Mouse (Mus musculus) kidney, postnatal 0 days (tissue): ENCODE results near the gene Macrod2. TPM values are rescaled to one million over a fixed set of nuclear protein-coding genes. Genes with fewer than 3 reads are reported as not detected.

Source experiments
- ATAC-seq: fragments of 200-750 bp; cut with Nextera tagmentation; replicated peaks from 2 replicates; pipeline ENCODE4 v1.8.0; 2017; ENCODE audit warnings: low read depth, moderate number of reproducible peaks, moderate TSS enrichment, moderate library complexity; ENCODE audit not compliant: low FRiP score
- DNase-seq: peaks from one replicate; pipeline ENCODE4 v3.0.0-alpha.2; 2016; ENCODE audit warnings: low spot score
- H3K27ac ChIP-seq: fragments of 300-500 bp; sonication (generic); 2 replicates; pipeline ENCODE4 v1.5.1; 2014; ENCODE audit warnings: mild to moderate bottlenecking
- H3K27me3 ChIP-seq: fragments of 300-500 bp; sonication (generic); 2 replicates; pipeline ENCODE4 v1.6.1; 2014; ENCODE audit warnings: low read length, mixed read lengths; ENCODE audit not compliant: insufficient read depth
- H3K36me3 ChIP-seq: fragments of 300-500 bp; sonication (generic); 2 replicates; pipeline ENCODE4 v1.6.1; 2014; ENCODE audit warnings: low read length, mixed read lengths; ENCODE audit not compliant: insufficient read depth
- H3K4me1 ChIP-seq: fragments of 300-500 bp; sonication (generic); replicated peaks from 2 replicates; pipeline ENCODE4 v1.6.1; 2014; ENCODE audit warnings: antibody characterized with exemption, low read length, mixed read lengths; ENCODE audit not compliant: insufficient read depth
- H3K4me2 ChIP-seq: fragments of 300-500 bp; sonication (generic); 2 replicates; pipeline ENCODE4 v1.6.1; 2014; ENCODE audit warnings: mild to moderate bottlenecking, low read length, moderate library complexity, mixed read lengths
- H3K4me3 ChIP-seq: fragments of 300-500 bp; sonication (generic); replicated peaks from 2 replicates; pipeline ENCODE4 v1.5.1; 2014; ENCODE audit warnings: low read depth, low read length
- H3K9ac ChIP-seq: fragments of 300-500 bp; sonication (generic); 2 replicates; pipeline ENCODE4 v1.6.1; 2014; ENCODE audit warnings: low read depth, low read length
- H3K9me3 ChIP-seq: fragments of 300-500 bp; sonication (generic); replicated peaks from 2 replicates; pipeline ENCODE4 v1.6.1; 2016; ENCODE audit warnings: low read length, inconsistent platforms, mixed read lengths
- CTCF ChIP-seq: IDR thresholded peaks from 2 replicates; pipeline ENCODE4 v1.5.1; 2016; ENCODE audit warnings: antibody characterized with exemption, low read depth, mild to moderate bottlenecking, moderate library complexity
- WGBS: fragments of 180-500 bp; shearing (Covaris S2); extraction: QIAGEN DNeasy Blood & Tissue Kit; methylation state at CpG from one replicate; pipeline ENCODE4 v1.1.7; 2014; 5-methylcytosine and 5-hydroxymethylcytosine counted together
- polyA plus RNA-seq: library from polyadenylated mRNA; unstranded; fragments of >200 nt; fragmentation: Nextera tagmentation; extraction: Ambion mirVana; gene quantifications from 2 replicates; pipeline ENCODE4 v1.2.1, GENCODE M21; 2015

Gene Macrod2
- polyA plus RNA-seq, 1 experiment from 2014 or later, result 28.6 TPM

DNA sequence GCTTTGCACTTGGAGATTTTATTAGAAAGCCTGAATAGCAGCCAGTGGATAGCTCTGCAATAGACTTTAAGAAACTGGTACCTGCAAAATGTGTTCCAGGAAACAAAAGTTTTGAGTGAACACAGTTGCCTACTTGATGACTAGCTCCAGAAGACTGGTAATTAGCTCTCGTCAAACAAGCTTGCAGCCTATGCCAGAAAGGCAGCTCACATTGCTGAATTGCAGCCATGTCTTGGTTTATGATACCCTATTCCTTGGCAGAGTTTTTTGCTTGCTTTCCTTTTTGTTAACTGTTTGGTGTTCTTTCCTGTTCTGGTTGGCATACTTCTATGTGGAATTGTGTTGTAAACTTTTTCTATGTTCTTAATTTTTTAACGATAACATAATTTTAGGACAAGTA, 154.2 kb downstream of the Macrod2 start:
- Histone ChIP-seq H3K9me3 (no peaks in the 10 kb centered on the region), H3K4me2 (no peak overlapping the region), H3K27me3 (no peaks in the 10 kb centered on the region), H3K9ac (no peak overlapping the region), H3K36me3 (no peaks in the 10 kb centered on the region), H3K4me1 (no peaks in the 10 kb centered on the region), H3K4me3 (no peak overlapping the region), H3K27ac (no peak overlapping the region)
- 52% methylated on average over 2 of the region's 2 CpGs for WGBS
- DNase-seq (no peak), ATAC-seq (no peak)
- no peak for TF ChIP-seq CTCF

DNA sequence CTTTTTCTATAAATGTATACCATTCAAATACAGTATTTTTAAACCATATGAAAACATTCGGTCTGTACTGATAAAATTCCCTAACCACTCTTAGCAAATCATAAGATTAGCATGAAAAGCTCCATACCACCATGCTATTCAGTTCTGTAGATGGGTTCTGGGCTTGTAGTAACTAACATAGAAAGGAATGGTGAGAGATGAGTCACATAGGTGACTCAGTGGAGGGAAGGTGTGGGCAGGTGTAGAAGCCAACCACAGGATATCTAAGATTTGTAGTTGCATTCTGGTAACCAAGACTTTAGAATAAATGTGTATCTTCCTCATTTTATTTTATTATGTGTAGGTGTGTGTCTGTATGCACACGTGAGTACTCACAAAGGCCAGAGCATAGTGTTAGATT, 166.3 kb downstream of the Macrod2 start:
- H3K27me3 ChIP-seq, result no peaks in the 10 kb centered on the region
- no peaks in the 10 kb centered on the region for H3K4me1 ChIP-seq
- DNase-seq (no peak), ATAC-seq (no peak)
- no peak overlapping the region for H3K9ac ChIP-seq
- H3K27ac ChIP-seq, result no peak overlapping the region
- no peaks in the 10 kb centered on the region for H3K36me3 ChIP-seq
- H3K4me3 ChIP-seq, result no peak overlapping the region
- no peak for TF ChIP-seq CTCF
- no peaks in the 10 kb centered on the region for H3K9me3 ChIP-seq
- no peak overlapping the region for H3K4me2 ChIP-seq
- WGBS, result 83% methylated on average over 2 of the region's 2 CpGs

DNA sequence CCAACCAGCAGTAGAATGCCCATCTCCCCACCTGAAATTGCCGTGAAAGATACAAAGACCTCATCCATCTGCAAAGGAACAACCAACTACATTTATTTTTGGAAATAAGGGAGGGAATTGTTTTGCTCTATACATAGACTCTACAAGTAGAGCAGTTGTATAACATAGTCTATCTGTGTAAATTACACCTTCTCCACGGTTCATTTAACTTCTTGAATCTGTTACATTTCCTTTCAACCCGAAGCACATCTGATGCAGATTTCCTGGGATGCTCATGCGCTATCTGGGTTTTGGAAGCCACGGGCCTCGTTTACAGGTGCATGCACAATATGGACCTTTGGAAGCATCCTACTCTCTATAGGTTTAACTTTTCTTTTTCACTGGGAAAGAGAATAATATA, 175.8 kb downstream of the Macrod2 start:
- no peak for TF ChIP-seq CTCF
- Histone ChIP-seq H3K27me3 (no peaks in the 10 kb centered on the region), H3K9me3 (no peaks in the 10 kb centered on the region), H3K36me3 (no peaks in the 10 kb centered on the region), H3K4me3 (no peak overlapping the region), H3K4me1 (no peaks in the 10 kb centered on the region), H3K27ac (no peak overlapping the region), H3K4me2 (no peak overlapping the region), H3K9ac (no peak overlapping the region)
- DNase-seq (no peak), ATAC-seq (no peak)
- WGBS, result 76% methylated on average over 6 of the region's 6 CpGs

DNA sequence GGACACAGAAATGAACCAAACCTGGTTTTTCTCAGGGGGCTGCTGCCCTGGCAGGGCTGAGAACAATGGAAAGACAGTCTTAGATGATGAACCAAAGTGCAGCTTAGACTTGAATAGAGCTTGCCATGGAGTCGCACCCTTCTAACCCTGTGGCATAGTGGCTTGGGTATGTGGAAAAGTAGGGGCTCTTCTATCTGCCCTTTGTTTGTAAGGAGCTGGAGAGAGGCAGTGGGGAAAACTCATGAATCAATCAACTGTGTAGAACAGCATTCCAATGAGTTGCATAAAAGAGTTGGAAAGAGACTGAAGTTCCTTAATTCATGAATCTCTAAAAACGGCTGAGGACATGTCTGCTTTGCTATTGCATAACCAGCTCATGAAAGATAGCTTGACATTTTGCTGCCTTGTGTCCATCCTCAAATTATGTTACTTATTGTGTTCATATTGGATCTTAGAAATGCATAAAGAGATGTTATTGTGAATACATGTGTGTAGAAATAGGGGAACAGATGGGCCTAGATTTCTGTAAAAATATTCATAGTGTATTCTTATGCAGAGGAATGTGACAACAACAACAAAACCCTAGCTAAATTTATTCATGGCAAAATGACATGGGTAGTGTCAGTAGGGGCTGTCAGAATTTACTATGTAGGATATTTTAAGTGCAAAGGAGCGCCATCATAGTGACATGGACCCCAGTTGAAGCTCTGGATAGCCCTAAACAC, 197.6 kb downstream of the Macrod2 start:
- WGBS, result 76% methylated on average over 3 of the region's 3 CpGs
- Histone ChIP-seq H3K4me1 (no peaks in the 10 kb centered on the region), H3K27ac (no peak overlapping the region), H3K27me3 (no peaks in the 10 kb centered on the region), H3K36me3 (no peaks in the 10 kb centered on the region), H3K9me3 (no peaks in the 10 kb centered on the region), H3K9ac (no peak overlapping the region), H3K4me2 (no peak overlapping the region), H3K4me3 (no peak overlapping the region)
- no peak for TF ChIP-seq CTCF
- no peak for DNase-seq
- no peak for ATAC-seq

DNA sequence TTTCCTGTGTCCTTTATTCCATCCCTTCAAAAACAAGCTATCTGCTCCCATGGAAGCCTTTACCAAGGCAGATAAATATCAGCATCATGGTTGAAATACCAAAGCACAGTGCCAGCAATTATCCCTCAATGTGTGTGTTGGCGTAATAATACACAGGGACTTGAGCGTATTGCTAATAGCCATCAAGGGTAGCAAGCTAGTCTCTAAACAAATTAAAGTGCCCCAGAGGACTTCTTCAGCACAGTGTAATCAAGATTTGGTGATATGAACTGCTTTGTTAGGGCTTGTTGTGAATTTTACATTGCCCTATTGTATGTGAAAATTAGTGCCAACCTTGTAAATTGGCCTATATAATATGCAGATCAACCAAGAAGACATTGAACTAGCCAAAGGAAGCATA, 201.8 kb downstream of the Macrod2 start:
- no peak for ATAC-seq
- Histone ChIP-seq H3K27me3 (no peaks in the 10 kb centered on the region), H3K9me3 (no peaks in the 10 kb centered on the region), H3K4me2 (no peak overlapping the region), H3K36me3 (no peaks in the 10 kb centered on the region), H3K9ac (no peak overlapping the region), H3K27ac (no peak overlapping the region), H3K4me1 (no peaks in the 10 kb centered on the region), H3K4me3 (no peak overlapping the region)
- WGBS, result 88% methylated on average over 2 of the region's 2 CpGs
- no peak for TF ChIP-seq CTCF
- no peak for DNase-seq

DNA sequence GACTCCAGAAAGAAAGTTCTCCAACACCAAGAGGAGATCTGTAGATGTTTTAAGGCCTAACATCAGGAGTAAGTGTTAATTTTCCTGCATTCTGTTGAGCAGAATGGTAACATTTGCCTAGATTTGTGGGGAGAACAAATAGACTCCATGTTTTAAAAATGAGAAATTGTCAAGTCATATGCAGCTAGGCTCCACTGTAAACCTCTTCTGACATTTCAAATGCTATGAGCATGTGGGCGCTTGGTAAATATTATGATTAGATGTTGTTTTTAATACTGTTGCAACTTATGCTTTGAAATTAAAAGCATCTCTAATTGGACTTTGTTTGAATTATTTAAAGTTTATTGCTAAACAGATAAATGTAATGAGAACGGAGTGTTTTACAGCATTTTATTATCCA, 220.3 kb downstream of the Macrod2 start:
- no peak for ATAC-seq
- Histone ChIP-seq H3K36me3 (no peaks in the 10 kb centered on the region), H3K27me3 (no peaks in the 10 kb centered on the region), H3K9me3 (no peaks in the 10 kb centered on the region), H3K27ac (no peak overlapping the region), H3K4me2 (no peak overlapping the region), H3K9ac (no peak overlapping the region), H3K4me3 (no peak overlapping the region), H3K4me1 (no peaks in the 10 kb centered on the region)
- WGBS, result 82% methylated on average over 2 of the region's 2 CpGs
- no peak for TF ChIP-seq CTCF
- peak; percentile 13 for DNase-seq
